ENCODE assay signal across 21 mouse cellular contexts in genomic region chr9:31246421-31246820, GRCm38 (mm10). TPM values are rescaled to one million over a fixed set of nuclear protein-coding genes. Genes with fewer than 3 reads are reported as not detected.
DNase-seq lines count a peak whose midpoint lies in the region; ATAC-seq and TF ChIP-seq lines count a peak whose summit lies in the region.
"Had no signal": no experiment of that assay in that cellular context is flagged by ENCODE, and none has a peak within 500 bp of the region (broad histone marks: within the 10 kb centered on the region; RNA-seq: fewer than 3 reads in every experiment).

No protein-coding gene starts in this region.

- H3K4me1 ChIP-seq in lung, embryonic 16.5 days (replicated peaks; ENCODE audit: control insufficient read depth, insufficient read depth, low read length): no peaks in the 10 kb centered on the region
- H3K4me1 ChIP-seq in intestine, embryonic 14.5 days (replicated peaks; ENCODE audit: control insufficient read depth, insufficient read depth, low read length): no peaks in the 10 kb centered on the region
- no peaks in the 10 kb centered on the region for H3K4me1 ChIP-seq in intestine, postnatal 0 days (replicated peaks; ENCODE audit: control insufficient read depth, insufficient read depth, low read length)
- H3K4me1 ChIP-seq: embryonic facial prominence, embryonic 12.5 days; limb, embryonic 12.5 days; midbrain, embryonic 12.5 days had no signal

- DNase-seq in kidney, adult 9 months: peak; percentile 20
- no peak for DNase-seq in kidney, adult 18-20 months
- DNase-seq in lung, adult 18-20 months: no peak
- DNase-seq in intestine, embryonic 14.5 days (ENCODE audit: low spot score): no peak
- no peak for DNase-seq in retina, embryonic 14.5 days (ENCODE audit: low spot score)
- DNase-seq in urinary bladder, adult 18-20 months (ENCODE audit: low spot score in 2 of 2): no peak
- DNase-seq: adrenal gland, postnatal 25 days; cerebellum, adult 2 months; forebrain, postnatal 0 days; heart, postnatal 4 days; kidney, adult 8-10 months; lung, postnatal 14 days; right cerebral cortex, postnatal 25 days; thymus, postnatal 36 days had no signal

- H3K4me3 ChIP-seq in lung, embryonic 16.5 days (ENCODE audit: low read length): no peak overlapping the region
- no peak overlapping the region for H3K4me3 ChIP-seq in intestine, embryonic 14.5 days (ENCODE audit: low read depth, low read length)
- H3K4me3 ChIP-seq in intestine, postnatal 0 days (ENCODE audit: low read depth, low read length): no peak overlapping the region
- H3K4me3 ChIP-seq: embryonic facial prominence, embryonic 12.5 days; limb, embryonic 12.5 days; midbrain, embryonic 12.5 days had no signal

- no peaks in the 10 kb centered on the region for H3K9me3 ChIP-seq in lung, embryonic 16.5 days (ENCODE audit: control insufficient read depth, low read length)
- H3K9me3 ChIP-seq in intestine, embryonic 14.5 days (ENCODE audit: control insufficient read depth, low read length): no peaks in the 10 kb centered on the region
- H3K9me3 ChIP-seq in intestine, postnatal 0 days (ENCODE audit: control insufficient read depth): no peaks in the 10 kb centered on the region
- H3K9me3 ChIP-seq: embryonic facial prominence, embryonic 12.5 days; limb, embryonic 12.5 days; midbrain, embryonic 12.5 days had no signal

- no peak overlapping the region for H3K9ac ChIP-seq in lung, embryonic 16.5 days (ENCODE audit: low read length)
- H3K9ac ChIP-seq in intestine, embryonic 14.5 days (ENCODE audit: low read length): no peak overlapping the region
- H3K9ac ChIP-seq in intestine, postnatal 0 days (ENCODE audit: low read depth, low read length): no peak overlapping the region
- H3K9ac ChIP-seq: embryonic facial prominence, embryonic 12.5 days; forebrain, postnatal 0 days; limb, embryonic 12.5 days; midbrain, embryonic 12.5 days had no signal

- peak; percentile 74 for ATAC-seq in lung, embryonic 16.5 days (ENCODE audit: low read depth)
- ATAC-seq in intestine, embryonic 14.5 days (replicated peaks; ENCODE audit: low FRiP score, low TSS enrichment, low read depth): peak; percentile 60
- ATAC-seq in intestine, postnatal 0 days: peak; percentile 73
- ATAC-seq: activated CD4-positive, CD25-positive, alpha-beta regulatory T cell, adult 4 months; forebrain, postnatal 0 days; Patski had no signal

- 33% methylated on average over 6 of the region's 6 CpGs for WGBS in lung, embryonic 16.5 days
- WGBS in intestine, embryonic 14.5 days: 48% methylated on average over 6 of the region's 6 CpGs
- 45% methylated on average over 6 of the region's 6 CpGs for WGBS in intestine, postnatal 0 days

- H3K27ac ChIP-seq in lung, embryonic 16.5 days (ENCODE audit: low read length): no peak overlapping the region
- H3K27ac ChIP-seq in intestine, embryonic 14.5 days (ENCODE audit: low read depth): no peak overlapping the region
- no peak overlapping the region for H3K27ac ChIP-seq in intestine, postnatal 0 days (ENCODE audit: low read depth, low read length)
- H3K27ac ChIP-seq: embryonic facial prominence, embryonic 12.5 days; limb, embryonic 12.5 days; midbrain, embryonic 12.5 days had no signal

- no peaks in the 10 kb centered on the region for H3K36me3 ChIP-seq in lung, embryonic 16.5 days (ENCODE audit: control insufficient read depth, insufficient read depth, low read length)
- no peaks in the 10 kb centered on the region for H3K36me3 ChIP-seq in intestine, embryonic 14.5 days (ENCODE audit: control insufficient read depth, insufficient read depth, low read length)
- no peaks in the 10 kb centered on the region for H3K36me3 ChIP-seq in intestine, postnatal 0 days (ENCODE audit: control insufficient read depth, insufficient read depth)
- H3K36me3 ChIP-seq: embryonic facial prominence, embryonic 12.5 days; limb, embryonic 12.5 days; midbrain, embryonic 12.5 days had no signal

- no peak for TF ChIP-seq CTCF in intestine, postnatal 0 days (IDR thresholded peaks at IDR 0.05; ENCODE audit: low read depth)

- no peak overlapping the region for H3K4me2 ChIP-seq in lung, embryonic 16.5 days (ENCODE audit: low read depth, low read length)
- no peak overlapping the region for H3K4me2 ChIP-seq in intestine, embryonic 14.5 days (ENCODE audit: low read length)
- H3K4me2 ChIP-seq in intestine, postnatal 0 days (replicated peaks; ENCODE audit: low read depth): no peak overlapping the region
- H3K4me2 ChIP-seq: embryonic facial prominence, embryonic 12.5 days; limb, embryonic 12.5 days; midbrain, embryonic 12.5 days had no signal

- no peaks in the 10 kb centered on the region for H3K27me3 ChIP-seq in lung, embryonic 16.5 days (ENCODE audit: control insufficient read depth, insufficient read depth, low read depth, low read length)
- H3K27me3 ChIP-seq in intestine, embryonic 14.5 days (replicated peaks; ENCODE audit: control insufficient read depth, insufficient read depth, low read length): no peaks in the 10 kb centered on the region
- H3K27me3 ChIP-seq in intestine, postnatal 0 days (replicated peaks; ENCODE audit: control insufficient read depth, insufficient read depth, low read length): no peaks in the 10 kb centered on the region
- H3K27me3 ChIP-seq: embryonic facial prominence, embryonic 12.5 days; limb, embryonic 12.5 days; midbrain, embryonic 12.5 days; Patski had no signal

RNA-seq across cellular contexts. Expression of gene Prdm10, which starts 33.9 kb away (rescaled TPM):
- polyA plus RNA-seq in lung, embryonic 16.5 days (2015; fragmentation: Nextera tagmentation; extraction: Ambion mirVana): 4.6 and 4.8 TPM in 2 replicates
- polyA plus RNA-seq in intestine, embryonic 14.5 days (2014; fragmentation: Nextera tagmentation; extraction: Ambion mirVana): 6.0 and 6.4 TPM in 2 replicates
- polyA plus RNA-seq in intestine, postnatal 0 days (2015; fragmentation: Nextera tagmentation; extraction: Ambion mirVana): 1.0 and 1.2 TPM in 2 replicates

RNA-seq across cellular contexts. Expression of gene Aplp2, which starts 34.8 kb away (rescaled TPM):
- 506 and 518 TPM in 2 replicates for polyA plus RNA-seq in lung, embryonic 16.5 days (2015; fragmentation: Nextera tagmentation; extraction: Ambion mirVana)
- 220 and 232 TPM in 2 replicates for polyA plus RNA-seq in intestine, embryonic 14.5 days (2014; fragmentation: Nextera tagmentation; extraction: Ambion mirVana)
- 143 and 144 TPM in 2 replicates for polyA plus RNA-seq in intestine, postnatal 0 days (2015; fragmentation: Nextera tagmentation; extraction: Ambion mirVana)
